Mouse (Mus musculus) forebrain, embryonic 16.5 days (tissue): ENCODE data around the gene Birc5. TPM values are rescaled to one million over a fixed set of nuclear protein-coding genes. Genes with fewer than 3 reads are reported as not detected.
"Not testable (repeated sequence)": the region's sequence is repeated elsewhere in the genome, so short reads cannot be mapped to it uniquely, and the experiment has no call there.

Experiments
- ATAC-seq: fragments of 200-750 bp; cut with Nextera tagmentation; 2 replicates; pipeline ENCODE4 v1.8.0; 2017; ENCODE audit warnings: mild to moderate bottlenecking, moderate library complexity
- H3K27ac ChIP-seq: fragments of 300-500 bp; sonication (generic); 2 replicates; pipeline ENCODE4 v1.5.1; 2014; ENCODE audit warnings: low read length, control low read depth
- H3K27me3 ChIP-seq: fragments of 300-500 bp; sonication (generic); replicated peaks from 2 replicates; pipeline ENCODE4 v1.6.1; 2014; ENCODE audit warnings: low read length; ENCODE audit not compliant: control insufficient read depth, insufficient read depth
- H3K36me3 ChIP-seq: fragments of 300-500 bp; sonication (generic); 2 replicates; pipeline ENCODE4 v1.6.1; 2014; ENCODE audit not compliant: control insufficient read depth, insufficient read depth
- H3K4me1 ChIP-seq: fragments of 300-500 bp; sonication (generic); replicated peaks from 2 replicates; pipeline ENCODE4 v1.6.1; 2014; ENCODE audit warnings: low read length; ENCODE audit not compliant: control insufficient read depth, insufficient read depth
- H3K4me2 ChIP-seq: fragments of 300-500 bp; sonication (generic); 2 replicates; pipeline ENCODE4 v1.6.1; 2014; ENCODE audit warnings: mild to moderate bottlenecking, low read length, control low read depth
- H3K4me3 ChIP-seq: fragments of 300-500 bp; sonication (generic); replicated peaks from 2 replicates; pipeline ENCODE4 v1.5.1; 2014; ENCODE audit warnings: mild to moderate bottlenecking, low read length, control low read depth
- H3K9ac ChIP-seq: fragments of 300-500 bp; sonication (generic); replicated peaks from 2 replicates; pipeline ENCODE4 v1.6.1; 2014; ENCODE audit warnings: low read depth, low read length, control low read depth
- H3K9me3 ChIP-seq: fragments of 300-500 bp; sonication (generic); 2 replicates; pipeline ENCODE4 v1.6.1; 2016; ENCODE audit warnings: low read length; ENCODE audit not compliant: control insufficient read depth
- WGBS: fragments of 180-500 bp; shearing (Covaris S2); extraction: QIAGEN DNeasy Blood & Tissue Kit; methylation state at CpG from one replicate; pipeline ENCODE4 v1.1.7; 2014; 5-methylcytosine and 5-hydroxymethylcytosine counted together
- polyA plus RNA-seq: library from polyadenylated mRNA; unstranded; fragments of >200 nt; fragmentation: Nextera tagmentation; extraction: Ambion mirVana; gene quantifications from 2 replicates; pipeline ENCODE4 v1.2.1, GENCODE M21; 2015

The Birc5 gene
- polyA plus RNA-seq, 1 experiment from 2014 or later: 72.6 TPM

DNA sequence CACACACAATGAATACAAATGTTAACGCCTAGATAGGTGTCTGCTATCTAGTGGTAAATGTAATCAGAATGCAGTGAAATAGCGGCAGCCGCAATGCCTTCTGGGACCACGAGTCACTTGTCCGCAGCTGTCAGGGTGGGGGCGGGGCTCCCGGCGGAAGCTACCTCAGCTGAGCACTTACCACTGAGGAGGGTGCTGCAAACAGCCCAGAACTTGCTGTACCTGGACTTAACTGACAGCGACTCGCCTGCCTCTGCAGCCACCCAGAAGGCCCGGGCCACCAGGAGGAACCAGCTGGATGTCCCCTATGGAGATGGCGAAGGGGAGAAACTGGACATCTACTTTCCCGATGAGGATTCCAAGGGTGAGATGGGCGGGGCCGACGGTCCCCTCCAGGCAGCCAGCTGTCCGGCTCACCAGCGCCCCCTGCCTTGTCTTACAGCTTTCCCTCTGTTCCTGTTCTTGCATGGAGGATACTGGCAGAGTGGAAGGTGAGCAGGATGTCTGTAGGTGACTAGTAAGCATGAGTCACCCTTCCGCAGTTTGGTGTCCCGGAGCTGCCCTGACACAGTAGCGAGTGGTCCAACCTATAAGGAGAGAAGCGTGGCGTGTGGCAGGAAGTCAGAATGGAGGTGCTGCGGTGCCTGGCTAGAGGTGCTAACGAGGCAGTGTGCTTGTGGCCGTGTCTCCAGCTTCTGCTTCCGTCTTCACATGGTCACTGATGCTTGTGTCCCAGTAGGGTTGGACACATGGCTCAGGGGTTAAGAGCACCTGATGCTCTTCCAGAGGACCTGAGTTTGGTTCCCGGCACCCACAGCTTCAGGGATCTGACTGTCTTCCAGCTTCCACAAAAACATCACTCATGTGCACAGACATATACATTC is 16.7 kb upstream of the Birc5 start:
- peaks cover 15% of the 10 kb centered on the region for H3K4me1 ChIP-seq
- WGBS: 17% methylated on average over 28 of the region's 28 CpGs
- H3K27ac ChIP-seq: no peak overlapping the region
- H3K4me2 ChIP-seq: peak overlapping the region; percentile 53
- H3K4me3 ChIP-seq: peak overlapping the region; percentile 42
- peak; percentile 79 for ATAC-seq
- peak overlapping the region; percentile 50 for H3K9ac ChIP-seq
- H3K36me3 ChIP-seq: no peaks in the 10 kb centered on the region
- no peaks in the 10 kb centered on the region for H3K27me3 ChIP-seq
- H3K9me3 ChIP-seq: no peaks in the 10 kb centered on the region

DNA sequence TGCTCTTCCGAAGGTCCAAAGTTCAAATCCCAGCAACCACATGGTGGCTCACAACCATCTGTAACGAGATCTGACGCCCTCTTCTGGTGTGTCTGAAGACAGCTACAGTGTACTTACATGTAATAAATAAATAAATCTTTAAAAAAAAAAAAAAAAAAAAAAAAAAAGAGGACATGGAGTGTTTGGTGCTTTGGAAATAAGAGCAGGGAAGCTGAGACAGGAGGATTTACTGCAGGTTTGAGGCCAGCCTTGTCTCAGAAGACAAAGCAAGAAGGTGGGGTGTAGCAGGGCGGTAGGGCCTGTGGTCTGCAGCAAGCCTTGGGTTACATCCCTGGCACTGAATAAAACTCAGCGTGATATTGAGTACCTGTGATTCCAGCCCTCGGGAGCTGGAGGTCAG is 15.5 kb upstream of the Birc5 start:
- H3K9ac ChIP-seq, H3K4me2 ChIP-seq, H3K27me3 ChIP-seq, H3K9me3 ChIP-seq, H3K36me3 ChIP-seq, H3K4me3 ChIP-seq, H3K27ac ChIP-seq, ATAC-seq: not testable (repeated sequence)
- H3K4me1 ChIP-seq: peaks cover 11% of the 10 kb centered on the region
- 96% methylated on average over 4 of the region's 6 CpGs for WGBS

DNA sequence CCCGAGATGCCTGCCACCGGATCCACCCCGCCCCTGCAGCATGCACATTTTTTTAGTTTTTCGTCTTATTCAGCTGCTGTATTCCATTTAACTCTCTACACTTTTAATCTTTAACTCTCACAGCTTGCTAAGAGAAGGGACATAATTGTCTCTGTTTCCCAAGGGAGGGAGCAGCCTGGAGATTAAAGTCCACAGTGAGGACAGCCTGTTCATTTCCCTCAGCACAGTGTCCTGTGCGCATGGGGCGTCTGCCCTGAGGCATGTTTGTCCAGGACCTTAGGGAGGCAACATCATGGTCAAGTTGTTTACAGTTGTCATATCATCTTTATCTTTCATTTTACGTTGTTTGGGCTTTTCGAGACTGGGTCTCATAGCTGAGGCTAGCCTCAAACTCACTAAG is 15.0 kb upstream of the Birc5 start:
- 97% methylated on average over 8 of the region's 8 CpGs for WGBS
- Histone ChIP-seq H3K4me3 (no peak overlapping the region), H3K36me3 (no peaks in the 10 kb centered on the region), H3K4me2 (no peak overlapping the region), H3K9me3 (no peaks in the 10 kb centered on the region), H3K9ac (no peak overlapping the region), H3K27me3 (no peaks in the 10 kb centered on the region), H3K4me1 (peaks cover 6% of the 10 kb centered on the region), H3K27ac (no peak overlapping the region)
- ATAC-seq: no peak

- no peaks in the 10 kb centered on the region for H3K36me3 ChIP-seq
- no peaks in the 10 kb centered on the region for H3K9me3 ChIP-seq
- H3K4me2 ChIP-seq: peak overlapping the region; percentile 45
- H3K4me3 ChIP-seq: peak overlapping the region; percentile 19
- WGBS: 25% methylated on average over 13 of the region's 13 CpGs
- H3K27me3 ChIP-seq: no peaks in the 10 kb centered on the region
- no peak overlapping the region for H3K27ac ChIP-seq
- H3K9ac ChIP-seq: no peak overlapping the region
- peaks cover 10% of the 10 kb centered on the region for H3K4me1 ChIP-seq
- ATAC-seq: 0 out of 2 replicates have a peak, but pooled peaks have one; percentile 21
Observed at GRCm38 (mm10) chr11:117836306-117836705, 12.7 kb upstream of the Birc5 start.

DNA sequence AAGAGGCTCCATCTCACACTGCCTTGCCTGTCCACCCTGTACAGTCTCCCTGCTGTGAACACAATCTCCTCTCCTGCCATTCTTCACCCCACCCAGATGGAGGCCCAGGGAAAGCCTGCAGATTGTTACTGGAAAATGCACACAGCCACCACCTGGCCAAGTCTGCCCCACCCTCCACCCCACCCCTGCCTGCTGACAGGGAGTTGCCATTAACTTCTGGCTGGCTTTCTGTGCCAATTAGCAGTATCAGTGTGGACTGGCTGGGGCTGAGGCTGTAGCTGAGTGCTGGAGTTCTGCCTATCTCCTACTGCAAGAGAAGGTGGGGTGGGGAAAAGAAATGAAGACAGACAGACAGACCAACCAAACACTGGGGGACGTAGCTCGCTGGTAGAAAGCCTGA is 10.5 kb upstream of the Birc5 start:
- Histone ChIP-seq H3K36me3 (no peaks in the 10 kb centered on the region), H3K4me2 (no peak overlapping the region), H3K4me1 (0 out of 2 replicates have a peak, but pooled peaks cover 4% of the 10 kb centered on the region), H3K27ac (no peak overlapping the region), H3K4me3 (no peak overlapping the region), H3K9me3 (no peaks in the 10 kb centered on the region), H3K9ac (no peak overlapping the region), H3K27me3 (no peaks in the 10 kb centered on the region)
- WGBS: 78% methylated on average over 2 of the region's 2 CpGs
- no peak for ATAC-seq

DNA sequence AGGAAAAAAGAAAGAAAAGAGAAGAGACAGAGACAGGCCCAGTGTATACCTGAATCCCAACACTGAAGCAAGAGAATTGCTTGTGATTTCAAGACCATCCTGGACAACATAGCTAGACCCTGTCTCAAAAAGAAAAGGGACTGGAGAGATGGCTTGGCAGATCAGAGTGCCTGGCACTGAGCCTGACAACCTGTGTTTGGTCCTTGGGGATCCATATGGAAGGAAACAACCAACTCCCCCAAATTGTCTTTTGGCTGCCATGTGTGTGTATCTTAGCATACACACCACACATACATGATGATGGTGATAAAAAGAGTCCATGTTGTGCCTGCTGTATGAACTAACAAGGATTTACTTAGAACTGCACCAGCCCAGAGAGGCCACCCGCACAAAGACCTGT is 10.0 kb upstream of the Birc5 start:
- H3K4me2 ChIP-seq: no peak overlapping the region
- no peak overlapping the region; the same call in 1 of the 2 replicates for H3K27ac ChIP-seq
- H3K9ac ChIP-seq: no peak overlapping the region
- H3K36me3 ChIP-seq: no peaks in the 10 kb centered on the region
- H3K4me3 ChIP-seq: no peak overlapping the region
- no peaks in the 10 kb centered on the region for H3K27me3 ChIP-seq
- no peaks in the 10 kb centered on the region for H3K9me3 ChIP-seq
- 69% methylated on average over 1 of the region's 1 CpGs for WGBS
- no peak for ATAC-seq
- H3K4me1 ChIP-seq: 0 out of 2 replicates have a peak, but pooled peaks cover 4% of the 10 kb centered on the region

GRCm38 (mm10) chr11:117840910-117841309 is 8.1 kb upstream of the Birc5 start:
- Histone ChIP-seq H3K4me3 (no peak overlapping the region), H3K4me2 (no peak overlapping the region), H3K27ac (no peak overlapping the region), H3K4me1 (0 out of 2 replicates have a peak, but pooled peaks cover 4% of the 10 kb centered on the region), H3K9ac (no peak overlapping the region), H3K36me3 (no peaks in the 10 kb centered on the region), H3K27me3 (no peaks in the 10 kb centered on the region), H3K9me3 (no peaks in the 10 kb centered on the region)
- WGBS: 74% methylated on average over 1 of the region's 1 CpGs
- no peak for ATAC-seq

DNA sequence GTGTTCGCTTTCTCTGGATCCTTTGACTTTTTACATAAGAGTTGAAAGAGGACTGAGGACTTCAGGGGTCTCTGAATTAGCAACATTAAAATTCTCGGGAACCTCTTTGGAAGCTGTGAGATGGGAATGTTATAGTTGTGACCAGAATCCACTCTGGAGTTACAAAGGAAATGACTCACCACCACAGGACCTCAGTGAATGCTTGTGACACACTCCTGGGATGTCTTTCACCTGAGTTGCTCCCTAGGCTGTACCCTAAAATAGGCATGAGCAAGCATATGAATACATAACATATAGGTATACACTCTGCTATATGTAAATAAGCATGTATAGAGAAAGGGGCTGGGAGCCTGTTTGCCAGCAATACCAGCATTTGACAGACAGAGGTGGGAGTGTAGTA is 5.6 kb upstream of the Birc5 start:
- Histone ChIP-seq H3K9ac (no peak overlapping the region), H3K4me3 (no peak overlapping the region), H3K4me2 (no peak overlapping the region), H3K27me3 (no peaks in the 10 kb centered on the region), H3K36me3 (no peaks in the 10 kb centered on the region), H3K9me3 (no peaks in the 10 kb centered on the region), H3K27ac (no peak overlapping the region), H3K4me1 (peaks cover 11% of the 10 kb centered on the region)
- 92% methylated on average over 2 of the region's 2 CpGs for WGBS
- no peak for ATAC-seq

GRCm38 (mm10) chr11:117844997-117845396 is 4.1 kb upstream of the Birc5 start:
- Histone ChIP-seq H3K27ac (no peak overlapping the region), H3K4me2 (no peak overlapping the region), H3K36me3 (no peaks in the 10 kb centered on the region), H3K9ac (no peak overlapping the region), H3K4me3 (no peak overlapping the region), H3K27me3 (no peaks in the 10 kb centered on the region), H3K9me3 (no peaks in the 10 kb centered on the region), H3K4me1 (peaks cover 16% of the 10 kb centered on the region)
- no peak for ATAC-seq
- WGBS: 87% methylated on average over 2 of the region's 2 CpGs
